22 mouse cellular contexts compared by ENCODE assay signal in the genomic region with DNA sequence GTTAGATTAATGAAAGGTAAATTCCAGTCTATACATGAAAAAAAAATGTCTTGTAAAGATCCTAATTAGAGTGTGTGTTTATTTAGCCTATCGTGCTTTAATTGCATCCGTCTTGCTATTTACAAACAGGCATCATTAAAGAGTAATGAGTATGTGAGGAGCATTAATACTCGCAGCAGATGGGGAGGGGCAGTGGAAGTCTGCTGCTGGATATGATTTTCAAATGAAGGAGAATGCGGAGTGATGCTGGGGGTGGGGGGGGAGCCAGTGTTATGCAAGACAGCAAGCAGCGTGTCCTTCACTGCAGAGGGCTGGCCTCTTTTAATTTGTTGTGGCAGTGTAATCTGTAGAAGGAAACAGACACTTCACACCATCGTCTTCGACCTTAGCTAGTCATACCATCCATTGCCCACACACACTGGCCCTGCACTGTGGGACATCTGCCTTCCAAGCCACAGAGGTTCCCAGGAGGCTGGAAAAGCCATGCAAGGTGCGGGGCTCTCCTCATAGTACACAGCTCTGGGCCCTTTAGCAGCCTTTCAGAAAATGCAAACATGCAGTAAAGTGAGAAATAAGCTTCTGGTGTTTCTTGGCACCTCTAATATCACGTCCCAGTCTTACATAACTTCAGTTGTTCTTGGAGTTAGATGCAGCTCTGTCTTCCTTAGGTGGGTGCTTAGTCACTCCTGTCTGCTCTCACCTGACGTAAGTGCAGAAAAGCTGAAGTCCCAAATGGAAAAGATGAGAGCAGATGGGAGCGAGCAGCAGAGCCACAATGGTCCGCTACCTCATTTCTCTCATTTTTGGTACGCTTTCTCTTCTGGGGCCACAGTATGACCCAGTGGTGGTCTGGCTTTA.
DNase-seq lines count a peak whose midpoint lies in the region; ATAC-seq and TF ChIP-seq lines count a peak whose summit lies in the region.
"Had no signal": no experiment of that assay in that cellular context is flagged by ENCODE, and none has a peak within 500 bp of the region (broad histone marks: within the 10 kb centered on the region; RNA-seq: fewer than 3 reads in every experiment).

No protein-coding gene starts in this region.

- intact Hi-C loops in heart, postnatal 36 days (cut with DNase I) = no loop called here

- DNase-seq in midbrain, postnatal 0 days (ENCODE audit: low spot score) = no peak
- peak; percentile 52 for DNase-seq in forebrain, embryonic 14.5 days (ENCODE audit: low spot score)
- no peak for DNase-seq in heart, postnatal 36 days
- DNase-seq: adrenal gland, postnatal 25 days; B cell, adult 2 months; cerebellum, adult 2 months; cerebellum, postnatal 36 days; gastrocnemius, postnatal 36 days; lung, adult 2 months; spleen, adult 18-20 months; thymus, postnatal 36 days had no signal

- no peak; the same call in 1 of the 2 replicates for ATAC-seq in hindbrain, embryonic 13.5 days (ENCODE audit: low FRiP score)
- ATAC-seq in hindbrain, embryonic 12.5 days (ENCODE audit: low FRiP score) = no peak
- ATAC-seq in midbrain, embryonic 12.5 days (ENCODE audit: low FRiP score, low read depth) = no peak
- no peak for ATAC-seq in midbrain, postnatal 0 days (ENCODE audit: low FRiP score)
- ATAC-seq in forebrain, embryonic 14.5 days = peak; percentile 40; the same call in 1 of the 2 replicates
- ATAC-seq in midbrain, embryonic 16.5 days = no peak
- no peak for ATAC-seq in megakaryocyte-erythroid progenitor cell, adult 5-6 weeks (replicated peaks; ENCODE audit: low FRiP score, low TSS enrichment, poor library complexity, severe bottlenecking)
- ATAC-seq: liver, embryonic 12.5 days had no signal

- no peaks in the 10 kb centered on the region for H3K27me3 ChIP-seq in hindbrain, embryonic 13.5 days
- H3K27me3 ChIP-seq in hindbrain, embryonic 12.5 days = no peaks in the 10 kb centered on the region
- no peaks in the 10 kb centered on the region for H3K27me3 ChIP-seq in midbrain, embryonic 12.5 days
- no peaks in the 10 kb centered on the region for H3K27me3 ChIP-seq in midbrain, postnatal 0 days (ENCODE audit: insufficient read depth, low read length)
- no peaks in the 10 kb centered on the region for H3K27me3 ChIP-seq in forebrain, embryonic 14.5 days (replicated peaks; ENCODE audit: control insufficient read depth, insufficient read depth, low read length)
- H3K27me3 ChIP-seq in midbrain, embryonic 16.5 days (ENCODE audit: control insufficient read depth, insufficient read depth, low read depth, low read length) = no peaks in the 10 kb centered on the region
- H3K27me3 ChIP-seq: embryonic facial prominence, embryonic 12.5 days; hindbrain, embryonic 15.5 days; liver, embryonic 12.5 days had no signal

- H3K9me3 ChIP-seq in hindbrain, embryonic 13.5 days = no peaks in the 10 kb centered on the region
- no peaks in the 10 kb centered on the region for H3K9me3 ChIP-seq in hindbrain, embryonic 12.5 days (replicated peaks)
- H3K9me3 ChIP-seq in midbrain, embryonic 12.5 days = no peaks in the 10 kb centered on the region
- no peaks in the 10 kb centered on the region for H3K9me3 ChIP-seq in midbrain, postnatal 0 days (ENCODE audit: low read length)
- no peaks in the 10 kb centered on the region for H3K9me3 ChIP-seq in forebrain, embryonic 14.5 days (replicated peaks; ENCODE audit: control insufficient read depth, low read length)
- no peaks in the 10 kb centered on the region for H3K9me3 ChIP-seq in midbrain, embryonic 16.5 days (replicated peaks; ENCODE audit: control insufficient read depth, low read length, poor library complexity, severe bottlenecking)
- H3K9me3 ChIP-seq: embryonic facial prominence, embryonic 12.5 days; heart, embryonic 10.5 days; hindbrain, embryonic 15.5 days; liver, embryonic 12.5 days; megakaryocyte, embryonic 14.5 days had no signal

- no peaks in the 10 kb centered on the region for H3K36me3 ChIP-seq in hindbrain, embryonic 13.5 days
- H3K36me3 ChIP-seq in hindbrain, embryonic 12.5 days = no peaks in the 10 kb centered on the region
- no peaks in the 10 kb centered on the region for H3K36me3 ChIP-seq in midbrain, embryonic 12.5 days
- H3K36me3 ChIP-seq in midbrain, postnatal 0 days (ENCODE audit: insufficient read depth, low read length) = no peaks in the 10 kb centered on the region
- no peaks in the 10 kb centered on the region for H3K36me3 ChIP-seq in forebrain, embryonic 14.5 days (ENCODE audit: control insufficient read depth, insufficient read depth, low read length)
- no peaks in the 10 kb centered on the region for H3K36me3 ChIP-seq in midbrain, embryonic 16.5 days (ENCODE audit: control insufficient read depth, insufficient read depth, low read length)
- H3K36me3 ChIP-seq: embryonic facial prominence, embryonic 12.5 days; heart, embryonic 10.5 days; hindbrain, embryonic 15.5 days; liver, embryonic 12.5 days had no signal

- H3K27ac ChIP-seq in hindbrain, embryonic 13.5 days = peak overlapping the region; percentile 56; the same call in 1 of the 2 replicates
- H3K27ac ChIP-seq in hindbrain, embryonic 12.5 days = no peak overlapping the region
- H3K27ac ChIP-seq in midbrain, embryonic 12.5 days (replicated peaks) = 0 out of 2 replicates have a peak overlapping the region, but pooled peaks have one; percentile 46
- H3K27ac ChIP-seq in midbrain, postnatal 0 days (ENCODE audit: low read depth, low read length) = no peak overlapping the region
- no peak overlapping the region; the same call in 1 of the 2 replicates for H3K27ac ChIP-seq in forebrain, embryonic 14.5 days (ENCODE audit: low read depth, low read length)
- H3K27ac ChIP-seq in midbrain, embryonic 16.5 days (ENCODE audit: low read length) = peak overlapping the region; percentile 29; the same call in 1 of the 2 replicates
- H3K27ac ChIP-seq: embryonic facial prominence, embryonic 12.5 days; heart, embryonic 10.5 days; hindbrain, embryonic 15.5 days; liver, embryonic 12.5 days had no signal

- H3K9ac ChIP-seq in hindbrain, embryonic 13.5 days = 0 out of 2 replicates have a peak overlapping the region, but pooled peaks have one; percentile 29
- H3K9ac ChIP-seq in hindbrain, embryonic 12.5 days = no peak overlapping the region
- H3K9ac ChIP-seq in midbrain, embryonic 12.5 days (replicated peaks) = no peak overlapping the region
- H3K9ac ChIP-seq in midbrain, postnatal 0 days (replicated peaks; ENCODE audit: low read length, poor library complexity, severe bottlenecking) = no peak overlapping the region
- H3K9ac ChIP-seq in forebrain, embryonic 14.5 days (ENCODE audit: low read length) = no peak overlapping the region
- H3K9ac ChIP-seq in midbrain, embryonic 16.5 days (ENCODE audit: low read depth, low read length) = 0 out of 2 replicates have a peak overlapping the region, but pooled peaks have one; percentile 22
- H3K9ac ChIP-seq: embryonic facial prominence, embryonic 12.5 days; hindbrain, embryonic 15.5 days; liver, embryonic 12.5 days had no signal

- H3K4me1 ChIP-seq in hindbrain, embryonic 13.5 days (replicated peaks) = peaks cover 62% of the 10 kb centered on the region
- peaks cover 47% of the 10 kb centered on the region for H3K4me1 ChIP-seq in hindbrain, embryonic 12.5 days
- peaks cover 46% of the 10 kb centered on the region for H3K4me1 ChIP-seq in midbrain, embryonic 12.5 days
- H3K4me1 ChIP-seq in midbrain, postnatal 0 days (ENCODE audit: insufficient read depth, low read length) = peaks cover 5% of the 10 kb centered on the region
- peaks cover 48% of the 10 kb centered on the region for H3K4me1 ChIP-seq in forebrain, embryonic 14.5 days (ENCODE audit: control insufficient read depth, insufficient read depth, low read length)
- peaks cover 32% of the 10 kb centered on the region for H3K4me1 ChIP-seq in midbrain, embryonic 16.5 days (ENCODE audit: control insufficient read depth, insufficient read depth, low read length)
- H3K4me1 ChIP-seq: liver, embryonic 12.5 days had no signal

- H3K4me2 ChIP-seq in hindbrain, embryonic 13.5 days = no peak overlapping the region
- no peak overlapping the region for H3K4me2 ChIP-seq in hindbrain, embryonic 12.5 days (replicated peaks)
- H3K4me2 ChIP-seq in midbrain, embryonic 12.5 days (replicated peaks) = no peak overlapping the region
- H3K4me2 ChIP-seq in midbrain, postnatal 0 days (ENCODE audit: low read depth, low read length, poor library complexity, severe bottlenecking) = no peak overlapping the region
- no peak overlapping the region for H3K4me2 ChIP-seq in forebrain, embryonic 14.5 days (ENCODE audit: low read length)
- no peak overlapping the region for H3K4me2 ChIP-seq in midbrain, embryonic 16.5 days (ENCODE audit: low read length)
- H3K4me2 ChIP-seq: embryonic facial prominence, embryonic 12.5 days; hindbrain, embryonic 15.5 days; liver, embryonic 12.5 days had no signal

- TF ChIP-seq CTCF in midbrain, postnatal 0 days (IDR thresholded peaks at IDR 0.05) = no peak

- no peak overlapping the region for H3K4me3 ChIP-seq in hindbrain, embryonic 13.5 days
- no peak overlapping the region for H3K4me3 ChIP-seq in hindbrain, embryonic 12.5 days
- H3K4me3 ChIP-seq in midbrain, embryonic 12.5 days = no peak overlapping the region
- no peak overlapping the region for H3K4me3 ChIP-seq in midbrain, postnatal 0 days (ENCODE audit: low read depth, low read length)
- H3K4me3 ChIP-seq in forebrain, embryonic 14.5 days (ENCODE audit: low read depth, low read length) = no peak overlapping the region
- H3K4me3 ChIP-seq in midbrain, embryonic 16.5 days (ENCODE audit: low read depth, low read length) = no peak overlapping the region
- H3K4me3 ChIP-seq: embryonic facial prominence, embryonic 12.5 days; erythroblast, embryonic 14.5 days; heart, embryonic 10.5 days; hindbrain, embryonic 15.5 days; liver, embryonic 12.5 days; megakaryocyte, embryonic 14.5 days had no signal

- 62% methylated on average over 13 of the region's 13 CpGs for WGBS in hindbrain, embryonic 13.5 days
- 73% methylated on average over 13 of the region's 13 CpGs for WGBS in hindbrain, embryonic 12.5 days
- 68% methylated on average over 13 of the region's 13 CpGs for WGBS in midbrain, embryonic 12.5 days
- 65% methylated on average over 13 of the region's 13 CpGs for WGBS in midbrain, postnatal 0 days
- 43% methylated on average over 13 of the region's 13 CpGs for WGBS in forebrain, embryonic 14.5 days
- WGBS in midbrain, embryonic 16.5 days = 62% methylated on average over 13 of the region's 13 CpGs

Comparison
In these comparisons a context has a peak if more than half of its experiments do, and no peak if none do; other contexts are left out.
1. H3K27ac ChIP-seq: peak in hindbrain, embryonic 13.5 days (single experiment), midbrain, embryonic 12.5 days (single experiment) and midbrain, embryonic 16.5 days (single experiment); none in hindbrain, embryonic 12.5 days (single experiment), midbrain, postnatal 0 days (single experiment) and forebrain, embryonic 14.5 days (single experiment).
2. H3K9ac ChIP-seq: peak in hindbrain, embryonic 13.5 days (single experiment) and midbrain, embryonic 16.5 days (single experiment); none in hindbrain, embryonic 12.5 days (single experiment), midbrain, embryonic 12.5 days (single experiment), midbrain, postnatal 0 days (single experiment) and forebrain, embryonic 14.5 days (single experiment).